8 mouse cellular contexts compared by ENCODE assay signal in the genomic region with DNA sequence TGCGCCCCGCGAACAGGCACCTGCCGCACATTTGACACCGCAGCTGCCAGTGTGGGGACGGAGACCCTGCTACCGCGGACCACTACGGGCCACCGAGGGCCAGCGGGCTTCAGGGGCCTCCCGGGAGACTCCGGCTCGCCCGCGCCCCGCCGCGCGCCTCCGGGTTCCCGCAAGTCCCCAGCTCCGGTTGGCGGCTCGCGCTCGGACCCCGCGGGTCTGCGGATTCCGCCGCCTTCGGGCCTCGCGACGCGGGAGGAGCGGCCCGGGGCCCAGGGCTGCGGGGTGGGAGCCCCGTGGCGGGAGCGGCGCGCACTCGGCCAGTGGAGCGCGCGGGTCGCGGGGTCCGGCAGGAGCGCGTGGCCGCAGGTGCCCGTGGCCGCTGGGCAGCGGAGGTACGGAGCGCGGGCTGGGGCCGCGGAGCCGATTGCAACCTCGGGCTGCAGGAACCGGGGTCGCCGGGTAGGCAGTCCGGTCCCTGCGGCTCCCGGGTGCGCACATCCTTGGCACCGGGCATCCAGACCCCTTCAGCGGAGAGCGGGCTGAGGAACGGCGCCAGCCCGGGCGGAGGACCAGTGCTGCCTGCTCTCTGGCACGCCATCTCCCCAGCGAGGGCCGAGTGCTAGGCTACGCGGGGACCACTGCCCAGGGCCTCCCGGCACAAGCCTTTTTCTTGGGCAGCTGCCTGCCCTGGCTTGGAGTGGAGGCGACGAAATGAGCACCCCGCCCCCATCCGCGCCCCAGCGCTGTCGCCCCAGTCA. TPM values are rescaled to one million over a fixed set of nuclear protein-coding genes. Genes with fewer than 3 reads are reported as not detected.
DNase-seq lines count a peak whose midpoint lies in the region; ATAC-seq and TF ChIP-seq lines count a peak whose summit lies in the region.

No protein-coding gene starts in this region.

- peak; percentile 2 for DNase-seq in ovary, postnatal 10 days (ENCODE audit: low spot score)
- no peak for DNase-seq in ovary, adult 18-20 months (ENCODE audit: low spot score)
- DNase-seq in cerebellum, adult 18-20 months = peak; percentile 49 to 61
- DNase-seq in kidney, adult 9 months = peak; percentile 7
- peak; percentile 13 for DNase-seq in liver, postnatal 0 days
- DNase-seq in right cerebral cortex, postnatal 4 days = peak; percentile 41

- H3K4me1 ChIP-seq in forebrain, embryonic 13.5 days = peaks cover 11% of the 10 kb centered on the region
- H3K4me1 ChIP-seq in liver, postnatal 0 days (ENCODE audit: insufficient read depth) = peaks cover 3% of the 10 kb centered on the region; the same call in 1 of the 2 replicates

- no peak for TF ChIP-seq CTCF in liver, postnatal 0 days (IDR thresholded peaks at IDR 0.05; ENCODE audit: low read depth)

- peak overlapping the region; percentile 65 for H3K9ac ChIP-seq in forebrain, embryonic 13.5 days
- H3K9ac ChIP-seq in liver, postnatal 0 days (replicated peaks) = no peak overlapping the region

- H3K9me3 ChIP-seq in forebrain, embryonic 13.5 days (replicated peaks) = no peaks in the 10 kb centered on the region
- H3K9me3 ChIP-seq in liver, postnatal 0 days (ENCODE audit: low read length) = no peaks in the 10 kb centered on the region

- under 1% methylated on average over 68 of the region's 92 CpGs for WGBS in forebrain, embryonic 13.5 days
- WGBS in liver, postnatal 0 days (ENCODE audit: insufficient replicate concordance) = 3% methylated on average over 75 of the region's 92 CpGs

- H3K4me3 ChIP-seq in forebrain, embryonic 13.5 days = peak overlapping the region; percentile 62
- H3K4me3 ChIP-seq in liver, postnatal 0 days (ENCODE audit: low read depth, low read length) = peak overlapping the region; percentile 42

- no peak for TF ChIP-seq EP300 in liver, postnatal 0 days (IDR thresholded peaks at IDR 0.05; ENCODE audit: low read depth)

- no peaks in the 10 kb centered on the region for H3K36me3 ChIP-seq in forebrain, embryonic 13.5 days (ENCODE audit: poor library complexity, severe bottlenecking)
- H3K36me3 ChIP-seq in liver, postnatal 0 days (replicated peaks; ENCODE audit: insufficient read depth, low read length) = no peaks in the 10 kb centered on the region

- H3K4me2 ChIP-seq in forebrain, embryonic 13.5 days = peak overlapping the region; percentile 99
- peak overlapping the region; percentile 69 for H3K4me2 ChIP-seq in liver, postnatal 0 days (ENCODE audit: low read depth, low read length)

- no peak overlapping the region for H3K27ac ChIP-seq in forebrain, embryonic 13.5 days
- H3K27ac ChIP-seq in liver, postnatal 0 days (ENCODE audit: low read depth) = no peak overlapping the region

- peak; percentile 77 for ATAC-seq in forebrain, embryonic 13.5 days
- ATAC-seq in liver, postnatal 0 days = no peak
- ATAC-seq in inflammation-experienced regulatory T-cells, adult 6 months = no peak

- peaks cover 65% of the 10 kb centered on the region for H3K27me3 ChIP-seq in forebrain, embryonic 13.5 days
- H3K27me3 ChIP-seq in liver, postnatal 0 days (ENCODE audit: insufficient read depth, low read length) = peaks cover 49% of the 10 kb centered on the region

RNA-seq across cellular contexts. Expression of a gene that starts 0.8 kb away (rescaled TPM):
- 0.37 and 0.43 TPM in 2 replicates for polyA plus RNA-seq in forebrain, embryonic 13.5 days (2015; fragmentation: Nextera tagmentation; extraction: Ambion mirVana)
- not detected in 2 replicates for polyA plus RNA-seq in liver, postnatal 0 days (2015; fragmentation: Nextera tagmentation; extraction: Ambion mirVana)
- under 1 TPM in 2 of 3 experiments, not detected in 1; 0.14 to 0.16 TPM for polyA plus RNA-seq in inflammation-experienced regulatory T-cells, adult 6 months (2017; shearing (Covaris generic))

RNA-seq across cellular contexts. Expression of a gene that starts 57.3 kb away (rescaled TPM):
- polyA plus RNA-seq in forebrain, embryonic 13.5 days (2015; fragmentation: Nextera tagmentation; extraction: Ambion mirVana) = 0.14 TPM in 1 of 2 replicates, not detected in the other
- 0.12 TPM in 1 of 2 replicates, not detected in the other for polyA plus RNA-seq in liver, postnatal 0 days (2015; fragmentation: Nextera tagmentation; extraction: Ambion mirVana)
- polyA plus RNA-seq in inflammation-experienced regulatory T-cells, adult 6 months (2017; shearing (Covaris generic)) = under 1 TPM in 1 of 3 experiments, not detected in 2; 0.63 TPM
